Mouse (Mus musculus) adrenal gland, adult 18-20 months (tissue): ENCODE measurements around the gene Togaram1. TPM values are rescaled to one million over a fixed set of nuclear protein-coding genes. Genes with fewer than 3 reads are reported as not detected.

ENCODE experiments used
- DNase-seq, 2 experiments: peaks; one replicate each; pipeline ENCODE4 v3.0.0; 2021 to 2022; ENCODE audit warnings: low spot score in 2 of 2
- total RNA-seq, 2 experiments: library from RNA; stranded (reverse); gene quantifications; 1 replicate in 1 of 2; 2 replicates in 1 of 2; pipeline ENCODE4 v1.2.3; 2021

The Togaram1 gene
- total RNA-seq, 2 experiments from 2014 or later = 28.6 to 39.0 TPM

GRCm38 (mm10) chr12:65037546-65037937 is 71.9 kb downstream of the Togaram1 start:
- DNase-seq = no peak

- DNase-seq = no peak
These were observed 83.2 kb downstream of the Togaram1 start for GRCm38 (mm10) chr12:65048799-65049198.

- DNase-seq = no peak
These were observed 92.6 kb downstream of the Togaram1 start for GRCm38 (mm10) chr12:65058203-65058602.

GRCm38 (mm10) chr12:65061082-65061481 is 95.5 kb downstream of the Togaram1 start:
- no peak for DNase-seq

GRCm38 (mm10) chr12:65065241-65065640 is 99.6 kb downstream of the Togaram1 start:
- no peak for DNase-seq

- DNase-seq = no peak
These were observed 100.6 kb downstream of the Togaram1 start for GRCm38 (mm10) chr12:65066234-65066633.

GRCm38 (mm10) chr12:65068409-65068808 is 102.8 kb downstream of the Togaram1 start:
- DNase-seq = no peak

Other genes starting within 250 kb of the Togaram1 start
- gene Gm527, start 47.9 kb upstream of the Togaram1 start, total RNA-seq = 1 to 10 TPM; 4.5 to 5.1 TPM
- gene Klhl28, start 270 bp upstream of the Togaram1 start, total RNA-seq = 10 to 100 TPM; 12.3 to 12.8 TPM
- gene Prpf39, start 70.5 kb downstream of the Togaram1 start, total RNA-seq = 10 to 100 TPM; 31.9 to 34.4 TPM
- 100 to 1,000 TPM in 1 of 2 experiments, 10 to 100 TPM in 1; 92.5 to 113 TPM for gene Fkbp3, start 108.2 kb downstream of the Togaram1 start, total RNA-seq
- 10 to 100 TPM in 1 of 2 experiments, 1 to 10 TPM in 1; 6.6 to 11.1 TPM for gene Fancm, start 109.8 kb downstream of the Togaram1 start, total RNA-seq
- under 1 TPM; 0.36 to 0.42 TPM for gene Mis18bp1, start 206.8 kb downstream of the Togaram1 start, total RNA-seq